Mouse (Mus musculus) stomach, embryonic 14.5 days (tissue): Measurements from ENCODE around the gene Arpin. TPM values are rescaled to one million over a fixed set of nuclear protein-coding genes. Genes with fewer than 3 reads are reported as not detected.
A peak's percentile ranks its signal among the peaks of the same experiment; 100 is the strongest.

Experiments
- ATAC-seq: fragments of 200-750 bp; cut with Nextera tagmentation; 2 replicates; pipeline ENCODE4 v1.8.0; 2017; ENCODE audit warnings: low read depth, moderate TSS enrichment; ENCODE audit not compliant: insufficient number of reproducible peaks, insufficient read depth, low FRiP score
- H3K27ac ChIP-seq: fragments of 300-500 bp; sonication (generic); 2 replicates; pipeline ENCODE4 v1.5.1; 2014; ENCODE audit warnings: mild to moderate bottlenecking, low read length, moderate library complexity, mixed read lengths
- H3K27me3 ChIP-seq: fragments of 300-500 bp; sonication (generic); 2 replicates; pipeline ENCODE4 v1.6.1; 2014; ENCODE audit warnings: low read length, control low read depth, mixed read lengths; ENCODE audit not compliant: control insufficient read depth, insufficient read depth
- H3K36me3 ChIP-seq: fragments of 300-500 bp; sonication (generic); 2 replicates; pipeline ENCODE4 v1.6.1; 2014; ENCODE audit warnings: mild to moderate bottlenecking, control low read depth, low read length, moderate library complexity, mixed read lengths; ENCODE audit not compliant: control insufficient read depth, insufficient read depth
- H3K4me1 ChIP-seq: fragments of 300-500 bp; sonication (generic); 2 replicates; pipeline ENCODE4 v1.6.1; 2014; ENCODE audit warnings: low read length, control low read depth, mixed read lengths; ENCODE audit not compliant: control insufficient read depth, insufficient read depth
- H3K4me2 ChIP-seq: fragments of 300-500 bp; sonication (generic); replicated peaks from 2 replicates; pipeline ENCODE4 v1.6.1; 2014; ENCODE audit warnings: low read depth, low read length, control low read depth
- H3K4me3 ChIP-seq: fragments of 300-500 bp; sonication (generic); 2 replicates; pipeline ENCODE4 v1.5.1; 2014; ENCODE audit warnings: low read depth, low read length, control low read depth
- H3K9ac ChIP-seq: fragments of 300-500 bp; sonication (generic); replicated peaks from 2 replicates; pipeline ENCODE4 v1.6.1; 2014; ENCODE audit warnings: low read depth, mild to moderate bottlenecking, control low read depth, low read length, moderate library complexity, mixed read lengths
- H3K9me3 ChIP-seq: fragments of 300-500 bp; sonication (generic); 2 replicates; pipeline ENCODE4 v1.6.1; 2016; ENCODE audit warnings: low read depth, low read length, control low read depth; ENCODE audit not compliant: control insufficient read depth
- WGBS: fragments of 180-500 bp; shearing (Covaris S2); extraction: QIAGEN DNeasy Blood & Tissue Kit; methylation state at CpG from one replicate; pipeline ENCODE4 v1.1.7; 2014; 5-methylcytosine and 5-hydroxymethylcytosine counted together
- polyA plus RNA-seq: library from polyadenylated mRNA; unstranded; fragments of >200 nt; fragmentation: Nextera tagmentation; extraction: Ambion mirVana; gene quantifications from 2 replicates; pipeline ENCODE4 v1.2.1, GENCODE M21; 2014

The Arpin gene
- polyA plus RNA-seq, 1 experiment from 2014 or later = 39.6 TPM

GRCm38 (mm10) chr7:79905193-79905592, 30.0 kb downstream of the Arpin start:
- H3K9me3 ChIP-seq = no peaks in the 10 kb centered on the region
- H3K4me2 ChIP-seq = no peak overlapping the region
- 88% methylated on average over 4 of the region's 4 CpGs for WGBS
- no peaks in the 10 kb centered on the region for H3K4me1 ChIP-seq
- no peak overlapping the region for H3K9ac ChIP-seq
- no peak for ATAC-seq
- H3K27me3 ChIP-seq = no peaks in the 10 kb centered on the region
- H3K27ac ChIP-seq = no peak overlapping the region
- H3K4me3 ChIP-seq = no peak overlapping the region
- peaks cover 14% of the 10 kb centered on the region for H3K36me3 ChIP-seq

GRCm38 (mm10) chr7:79903160-79903792, 31.9 kb downstream of the Arpin start:
- Histone ChIP-seq H3K27me3 (no peaks in the 10 kb centered on the region), H3K9me3 (no peaks in the 10 kb centered on the region), H3K4me3 (no peak overlapping the region), H3K4me1 (no peaks in the 10 kb centered on the region), H3K9ac (no peak overlapping the region), H3K36me3 (peaks cover 5% of the 10 kb centered on the region; the same call in 1 of the 2 replicates), H3K27ac (no peak overlapping the region), H3K4me2 (no peak overlapping the region)
- WGBS = 75% methylated on average over 8 of the region's 8 CpGs
- no peak for ATAC-seq

GRCm38 (mm10) chr7:79900753-79901152, 34.4 kb downstream of the Arpin start:
- no peak for ATAC-seq
- Histone ChIP-seq H3K4me1 (no peaks in the 10 kb centered on the region), H3K9ac (no peak overlapping the region), H3K4me2 (no peak overlapping the region), H3K9me3 (no peaks in the 10 kb centered on the region), H3K27ac (no peak overlapping the region), H3K36me3 (no peaks in the 10 kb centered on the region; the same call in 1 of the 2 replicates), H3K4me3 (no peak overlapping the region), H3K27me3 (no peaks in the 10 kb centered on the region)
- WGBS = 92% methylated on average over 6 of the region's 6 CpGs

- H3K27me3 ChIP-seq = no peaks in the 10 kb centered on the region
- H3K27ac ChIP-seq = no peak overlapping the region
- no peak overlapping the region for H3K9ac ChIP-seq
- H3K36me3 ChIP-seq = peaks cover 3% of the 10 kb centered on the region; the same call in 1 of the 2 replicates
- H3K4me1 ChIP-seq = no peaks in the 10 kb centered on the region
- no peaks in the 10 kb centered on the region for H3K9me3 ChIP-seq
- H3K4me3 ChIP-seq = no peak overlapping the region
- no peak for ATAC-seq
- WGBS = 86% methylated on average over 3 of the region's 3 CpGs
- H3K4me2 ChIP-seq = no peak overlapping the region
Measured at GRCm38 (mm10) chr7:79895225-79895624, 39.9 kb downstream of the Arpin start.

- no peaks in the 10 kb centered on the region for H3K9me3 ChIP-seq
- H3K4me1 ChIP-seq = no peaks in the 10 kb centered on the region
- H3K9ac ChIP-seq = no peak overlapping the region
- ATAC-seq = no peak
- 93% methylated on average over 1 of the region's 1 CpGs for WGBS
- H3K4me3 ChIP-seq = no peak overlapping the region
- no peak overlapping the region for H3K27ac ChIP-seq
- no peak overlapping the region for H3K4me2 ChIP-seq
- H3K27me3 ChIP-seq = no peaks in the 10 kb centered on the region
- H3K36me3 ChIP-seq = 0 out of 2 replicates have a peak, but pooled peaks cover 3% of the 10 kb centered on the region
Measured at GRCm38 (mm10) chr7:79894790-79895189, 40.4 kb downstream of the Arpin start.

- Histone ChIP-seq H3K9me3 (no peaks in the 10 kb centered on the region), H3K27me3 (no peaks in the 10 kb centered on the region), H3K9ac (no peak overlapping the region), H3K4me2 (no peak overlapping the region), H3K4me3 (no peak overlapping the region), H3K4me1 (no peaks in the 10 kb centered on the region), H3K27ac (no peak overlapping the region), H3K36me3 (0 out of 2 replicates have a peak, but pooled peaks cover 3% of the 10 kb centered on the region)
- WGBS = 70% methylated on average over 6 of the region's 6 CpGs
- ATAC-seq = no peak
Measured at GRCm38 (mm10) chr7:79892576-79893428, 42.4 kb downstream of the Arpin start.

- ATAC-seq = no peak
Measured at GRCm38 (mm10) chr7:79890436-79891221, 44.5 kb downstream of the Arpin start.

GRCm38 (mm10) chr7:79888603-79889002, 46.6 kb downstream of the Arpin start:
- H3K4me2 ChIP-seq = no peak overlapping the region
- H3K4me1 ChIP-seq = no peaks in the 10 kb centered on the region
- no peak overlapping the region for H3K4me3 ChIP-seq
- 66% methylated on average over 9 of the region's 9 CpGs for WGBS
- no peaks in the 10 kb centered on the region for H3K27me3 ChIP-seq
- ATAC-seq = peak; percentile 84
- no peak overlapping the region for H3K9ac ChIP-seq
- H3K9me3 ChIP-seq = no peaks in the 10 kb centered on the region
- H3K27ac ChIP-seq = peak overlapping the region; percentile 48; the same call in 1 of the 2 replicates
- H3K36me3 ChIP-seq = no peaks in the 10 kb centered on the region; the same call in 1 of the 2 replicates

More at GRCm38 (mm10) chr7:79890436-79891221, 44.5 kb downstream of the Arpin start:
- Histone ChIP-seq H3K9me3 (no peaks in the 10 kb centered on the region), H3K9ac (no peak overlapping the region), H3K4me1 (no peaks in the 10 kb centered on the region), H3K4me2 (no peak overlapping the region), H3K36me3 (0 out of 2 replicates have a peak, but pooled peaks cover 3% of the 10 kb centered on the region), H3K4me3 (no peak overlapping the region), H3K27ac (0 out of 2 replicates have a peak overlapping the region, but pooled peaks have one; percentile 6), H3K27me3 (no peaks in the 10 kb centered on the region)
- WGBS = 84% methylated on average over 15 of the region's 15 CpGs
